In genomic region chr6:53287562-53288381, GRCm38 (mm10) we compare ENCODE assay signal across 8 mouse cellular contexts. TPM values are rescaled to one million over a fixed set of nuclear protein-coding genes. Genes with fewer than 3 reads are reported as not detected.
DNase-seq lines count a peak whose midpoint lies in the region; ATAC-seq and TF ChIP-seq lines count a peak whose summit lies in the region.

No protein-coding gene starts in this region.

- no peak for TF ChIP-seq EP300 in liver, postnatal 0 days (IDR thresholded peaks at IDR 0.05; ENCODE audit: low read depth)

- H3K9me3 ChIP-seq in intestine, embryonic 14.5 days (ENCODE audit: control insufficient read depth, low read length): no peaks in the 10 kb centered on the region
- no peaks in the 10 kb centered on the region for H3K9me3 ChIP-seq in liver, postnatal 0 days (ENCODE audit: low read length)
- H3K9me3 ChIP-seq in neural tube, embryonic 14.5 days (ENCODE audit: control insufficient read depth, low read length): no peaks in the 10 kb centered on the region

- no peaks in the 10 kb centered on the region for H3K36me3 ChIP-seq in intestine, embryonic 14.5 days (ENCODE audit: control insufficient read depth, insufficient read depth, low read length)
- H3K36me3 ChIP-seq in liver, postnatal 0 days (replicated peaks; ENCODE audit: insufficient read depth, low read length): no peaks in the 10 kb centered on the region
- H3K36me3 ChIP-seq in neural tube, embryonic 14.5 days (ENCODE audit: control insufficient read depth, insufficient read depth, low read length): no peaks in the 10 kb centered on the region

- WGBS in intestine, embryonic 14.5 days: under 1% methylated on average over 63 of the region's 63 CpGs
- WGBS in liver, postnatal 0 days (ENCODE audit: insufficient replicate concordance): 1% methylated on average over 63 of the region's 63 CpGs
- WGBS in neural tube, embryonic 14.5 days: under 1% methylated on average over 62 of the region's 63 CpGs

- no peak overlapping the region for H3K27ac ChIP-seq in intestine, embryonic 14.5 days (ENCODE audit: low read depth)
- H3K27ac ChIP-seq in liver, postnatal 0 days (ENCODE audit: low read depth): no peak overlapping the region
- H3K27ac ChIP-seq in neural tube, embryonic 14.5 days (ENCODE audit: low read depth, low read length): no peak overlapping the region

- peak overlapping the region; percentile 48 for H3K9ac ChIP-seq in intestine, embryonic 14.5 days (ENCODE audit: low read length)
- H3K9ac ChIP-seq in liver, postnatal 0 days (replicated peaks): peak overlapping the region; percentile 0
- peak overlapping the region; percentile 18 for H3K9ac ChIP-seq in neural tube, embryonic 14.5 days (replicated peaks; ENCODE audit: low read depth, low read length)

- peaks cover 73% of the 10 kb centered on the region for H3K27me3 ChIP-seq in intestine, embryonic 14.5 days (replicated peaks; ENCODE audit: control insufficient read depth, insufficient read depth, low read length)
- peaks cover 78% of the 10 kb centered on the region for H3K27me3 ChIP-seq in liver, postnatal 0 days (ENCODE audit: insufficient read depth, low read length)
- peaks cover 45% of the 10 kb centered on the region for H3K27me3 ChIP-seq in neural tube, embryonic 14.5 days (ENCODE audit: control insufficient read depth, insufficient read depth, low read length)

- peak overlapping the region; percentile 99 for H3K4me2 ChIP-seq in intestine, embryonic 14.5 days (ENCODE audit: low read length)
- peak overlapping the region; percentile 60 for H3K4me2 ChIP-seq in liver, postnatal 0 days (ENCODE audit: low read depth, low read length)
- peak overlapping the region; percentile 69 for H3K4me2 ChIP-seq in neural tube, embryonic 14.5 days (ENCODE audit: low read depth, low read length)

- no peak for TF ChIP-seq CTCF in liver, postnatal 0 days (IDR thresholded peaks at IDR 0.05; ENCODE audit: low read depth)

- peak overlapping the region; percentile 42 for H3K4me3 ChIP-seq in intestine, embryonic 14.5 days (ENCODE audit: low read depth, low read length)
- H3K4me3 ChIP-seq in liver, postnatal 0 days (ENCODE audit: low read depth, low read length): peak overlapping the region; percentile 32
- peak overlapping the region; percentile 39 for H3K4me3 ChIP-seq in neural tube, embryonic 14.5 days (ENCODE audit: low read depth, low read length)

- peak; percentile 69 for ATAC-seq in intestine, embryonic 14.5 days (replicated peaks; ENCODE audit: low FRiP score, low TSS enrichment, low read depth)
- ATAC-seq in liver, postnatal 0 days: peak; percentile 28; the same call in 1 of the 2 replicates
- peak; percentile 69 for ATAC-seq in neural tube, embryonic 14.5 days (ENCODE audit: low read depth)
- ATAC-seq in erythroid progenitor cell, adult 5-6 weeks (replicated peaks; ENCODE audit: low FRiP score, poor library complexity, severe bottlenecking): no peak

- peaks cover 4% of the 10 kb centered on the region for H3K4me1 ChIP-seq in intestine, embryonic 14.5 days (replicated peaks; ENCODE audit: control insufficient read depth, insufficient read depth, low read length)
- H3K4me1 ChIP-seq in liver, postnatal 0 days (ENCODE audit: insufficient read depth): peaks cover 11% of the 10 kb centered on the region
- H3K4me1 ChIP-seq in neural tube, embryonic 14.5 days (ENCODE audit: control insufficient read depth, insufficient read depth, low read length): peaks cover 21% of the 10 kb centered on the region

- DNase-seq in right cerebral cortex, postnatal 10 days (ENCODE audit: low spot score in 2 of 2): peak; percentile 33 to 34
- DNase-seq in right cerebral cortex, adult 18-20 months: no peak
- DNase-seq in cerebellum, postnatal 10 days: peak; percentile 62 to 72
- DNase-seq in gastrocnemius, postnatal 25 days: peak; percentile 55
- peak; percentile 79 for DNase-seq in intestine, embryonic 14.5 days (ENCODE audit: low spot score)
- peak; percentile 18 for DNase-seq in liver, postnatal 0 days

RNA-seq across cellular contexts. Expression of gene Creb5, which starts 0.7 kb away (rescaled TPM):
- total RNA-seq in gastrocnemius, postnatal 25 days (2021): 1 to 10 TPM; 7.5 to 9.2 TPM
- polyA plus RNA-seq in intestine, embryonic 14.5 days (2014; fragmentation: Nextera tagmentation; extraction: Ambion mirVana): 5.3 and 6.5 TPM in 2 replicates
- polyA plus RNA-seq in liver, postnatal 0 days (2015; fragmentation: Nextera tagmentation; extraction: Ambion mirVana): 0.12 and 0.20 TPM in 2 replicates
- polyA plus RNA-seq in neural tube, embryonic 14.5 days (2014; fragmentation: Nextera tagmentation; extraction: Ambion mirVana): 7.7 and 10.0 TPM in 2 replicates
- total RNA-seq in erythroid progenitor cell, adult 5-6 weeks (2015; ENCODE audit: low replicate concordance): 0.84 TPM in 1 of 2 replicates, not detected in the other
- total RNA-seq in erythroid progenitor cell, adult 5-6 weeks (2017; ENCODE audit: low replicate concordance): not detected in 2 replicates
